Mouse (Mus musculus): ENCODE measurements around the gene Cgrrf1.
A peak's percentile ranks its signal among the peaks of the same experiment; 100 is the strongest.
"Not testable (repeated sequence)": the region's sequence is repeated elsewhere in the genome, so short reads cannot be mapped to it uniquely, and the experiment has no call there.

Cgrrf1 gene

DNA sequence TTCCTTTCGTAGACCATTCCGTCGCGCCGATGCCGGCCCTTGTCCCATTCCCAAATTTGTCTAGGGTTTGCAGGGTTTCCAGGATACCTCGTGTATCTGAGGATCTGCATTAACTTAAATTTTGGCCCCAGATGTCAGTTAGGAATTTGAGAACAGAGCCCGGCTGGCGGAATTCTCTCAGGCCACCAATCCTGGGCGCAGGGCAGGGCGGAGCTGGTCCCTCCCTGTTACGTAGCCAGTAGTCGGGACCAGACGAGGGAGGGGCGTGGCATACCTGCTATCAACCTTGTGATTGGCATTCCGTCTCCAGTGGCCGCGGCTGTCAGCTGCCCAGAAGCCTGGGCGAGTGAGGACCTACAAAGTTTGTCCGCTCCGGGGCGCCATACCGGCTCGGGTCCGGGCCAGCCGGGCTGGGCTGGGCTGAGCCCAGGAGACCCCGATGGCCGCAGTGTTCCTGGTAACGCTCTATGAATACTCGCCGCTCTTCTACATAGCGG is at the start of gene Cgrrf1:
Gene Cgrrf1 (plus strand): TSS at position 289 of the 497 bp plus-strand sequence.
- DNase-seq = peak; percentile 98

DNA sequence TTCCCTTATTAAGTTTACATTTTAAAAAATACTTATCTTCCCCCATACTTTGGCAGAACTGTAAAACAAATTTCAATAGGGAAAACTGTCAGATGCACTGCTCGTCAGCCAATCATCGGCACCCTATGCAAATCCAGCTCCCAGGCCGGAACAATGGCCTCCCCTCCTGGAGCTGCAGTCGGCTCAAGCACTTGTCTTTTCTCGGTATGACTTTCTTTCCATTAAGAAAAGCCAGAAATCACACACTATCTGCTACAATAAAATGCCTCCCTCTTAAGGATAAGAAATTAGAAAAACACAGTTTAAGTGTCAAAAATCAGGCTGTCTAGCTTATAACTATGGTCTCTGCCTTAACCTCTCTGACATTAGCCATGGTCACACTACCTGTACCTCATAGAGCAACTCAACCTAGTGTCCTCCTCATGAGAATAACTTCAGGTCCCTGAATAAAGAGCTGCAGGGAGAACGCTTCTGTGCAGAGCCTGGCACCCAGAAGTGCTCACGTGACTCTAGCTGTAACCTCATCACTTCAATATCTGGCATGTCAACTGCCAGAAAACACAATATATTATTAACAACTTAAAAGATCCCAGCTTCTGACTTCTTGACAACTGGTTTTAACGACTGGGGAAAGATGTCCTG is 49.6 kb upstream of the Cgrrf1 start:
- DNase-seq = no peak

DNA sequence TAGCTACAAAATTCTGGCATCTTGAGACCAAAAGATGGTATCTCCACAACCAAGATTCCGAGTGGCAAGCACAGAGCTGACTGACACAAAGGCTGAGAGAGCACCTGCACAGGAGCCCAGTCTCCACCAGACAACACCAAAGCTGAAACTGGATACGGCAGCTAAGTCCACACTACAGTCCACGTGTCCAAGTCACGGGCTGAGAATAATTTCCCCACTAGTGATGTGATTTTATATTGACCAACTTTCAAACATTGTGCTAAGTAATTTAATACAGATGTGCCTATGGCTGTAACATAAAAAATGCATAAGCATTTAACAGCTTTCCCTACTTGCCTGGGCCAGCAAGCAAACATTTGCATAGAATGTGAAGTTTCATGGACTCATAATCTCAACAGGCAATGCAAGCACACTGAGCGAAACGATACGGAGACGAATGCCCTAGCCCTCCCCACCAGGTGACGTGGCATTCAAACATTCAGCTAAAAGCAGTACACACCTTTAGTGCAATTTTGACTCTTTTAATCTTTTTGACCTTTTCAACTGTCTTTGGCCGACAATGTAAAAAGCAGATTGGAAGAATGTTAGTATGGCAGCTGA is 48.5 kb upstream of the Cgrrf1 start:
- DNase-seq = no peak

DNA sequence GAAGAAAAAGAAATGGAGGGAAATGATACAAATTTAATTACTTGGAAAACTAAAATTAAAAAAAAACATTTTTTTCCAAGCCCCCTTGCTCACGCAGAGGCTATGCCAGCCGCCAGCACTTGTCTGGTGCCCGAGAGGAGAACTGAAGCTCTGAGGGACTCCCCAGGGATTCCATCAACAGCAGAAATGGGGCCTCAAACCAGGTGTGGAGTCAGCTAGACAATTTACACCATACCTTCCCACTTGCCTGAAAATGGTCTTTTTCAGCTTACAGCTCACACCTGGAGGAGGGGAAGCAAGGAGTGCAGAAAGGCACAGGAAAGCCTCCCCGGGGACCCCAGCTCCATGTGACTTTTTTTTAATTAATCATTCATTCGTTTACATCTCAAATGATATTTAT is 46.7 kb upstream of the Cgrrf1 start:
- no peak for DNase-seq

DNA sequence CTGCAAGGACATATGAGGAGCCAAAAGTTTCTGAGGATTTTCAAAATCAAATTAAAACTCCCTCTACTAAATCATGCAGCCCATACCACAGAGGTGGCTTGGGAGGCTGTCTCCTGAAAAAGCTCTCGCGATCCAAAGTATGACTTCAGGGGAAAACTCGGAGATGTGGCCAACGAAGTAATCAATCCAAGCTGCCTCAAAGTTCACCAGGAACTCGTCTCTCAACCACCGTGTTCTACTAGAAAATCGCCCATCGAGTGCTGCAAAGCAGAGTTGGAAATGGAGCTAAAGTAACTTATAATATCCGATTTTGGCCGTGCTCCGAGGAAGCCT is 44.5 kb upstream of the Cgrrf1 start:
- DNase-seq = no peak

DNA sequence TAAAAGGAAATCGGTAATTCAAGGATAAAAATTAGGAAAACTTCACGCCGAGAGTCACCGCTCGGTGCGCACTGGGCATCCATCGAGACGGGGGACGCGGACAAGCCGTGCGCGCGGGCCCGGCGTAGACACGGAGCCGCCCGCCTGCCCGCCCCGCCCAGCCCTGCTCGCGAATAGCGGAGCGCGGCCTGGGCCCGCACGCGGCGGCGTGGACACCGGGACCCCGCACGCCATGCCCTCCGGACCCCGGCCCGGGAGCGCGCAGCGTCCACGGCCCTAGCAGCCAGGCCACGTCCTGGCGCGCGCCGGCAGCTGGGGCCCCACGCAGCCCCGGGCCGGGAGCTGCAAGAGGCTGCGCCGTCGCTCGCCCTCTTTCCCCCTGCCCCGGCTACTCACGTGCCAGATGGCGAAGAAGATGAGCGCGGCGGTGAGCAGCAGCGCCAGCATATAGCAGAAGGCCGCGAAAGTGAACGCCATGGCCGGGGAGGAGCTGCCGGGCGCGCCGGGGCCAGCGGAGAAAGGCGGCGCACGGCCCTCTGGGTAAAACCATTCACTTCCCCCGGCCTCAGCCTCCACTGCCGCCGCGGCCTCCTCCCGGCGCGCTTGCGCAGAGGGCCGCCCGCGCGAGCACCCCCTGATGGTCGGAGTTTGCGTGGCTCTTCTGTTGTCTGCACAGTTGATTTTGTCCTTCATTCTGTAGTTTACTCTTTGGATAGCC is 44.0 kb upstream of the Cgrrf1 start, which contains the start of gene Cnih1:
Gene Cnih1 (minus strand): TSS at position 625 of the 718 bp plus-strand sequence.
- peak; percentile 94 for DNase-seq

DNA sequence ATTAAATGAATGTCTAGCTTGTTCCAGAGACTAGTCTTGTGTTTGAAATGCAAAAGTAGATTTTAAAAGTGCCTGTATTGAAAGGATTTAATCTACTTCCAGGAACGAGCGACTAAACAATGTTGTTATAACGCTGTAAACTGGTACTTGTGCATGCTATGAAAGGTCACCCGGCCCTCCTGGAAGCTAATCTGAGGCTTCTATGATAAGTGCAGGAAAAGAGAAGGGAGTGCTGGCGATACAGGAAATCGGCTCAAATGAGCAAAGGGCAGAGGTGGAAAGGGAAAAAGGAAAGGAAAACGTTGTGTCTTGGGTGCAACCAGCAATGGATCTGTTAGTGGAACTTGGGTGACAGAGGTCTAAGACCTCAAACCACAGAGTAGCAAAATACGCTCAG is 43.4 kb upstream of the Cgrrf1 start:
- DNase-seq = peak; percentile 28

DNA sequence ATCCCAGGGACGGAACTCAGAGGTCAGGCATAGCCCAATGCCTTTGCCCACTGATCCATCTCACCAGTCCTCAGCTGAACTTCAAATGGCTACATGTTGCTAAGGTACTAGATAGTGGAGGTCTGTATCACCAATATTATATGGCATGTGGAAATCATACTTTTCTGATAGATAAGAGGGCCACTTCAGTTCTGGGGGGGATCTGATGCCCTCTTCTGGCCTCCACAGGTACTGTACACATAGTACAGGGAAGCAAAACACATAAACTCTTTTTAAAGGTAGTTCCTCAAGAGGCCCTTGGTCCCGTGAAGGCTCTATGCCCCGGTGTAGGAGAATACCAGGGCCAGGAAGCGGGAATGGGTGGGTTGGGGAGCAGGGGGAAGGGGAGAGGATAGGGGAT is 41.6 kb upstream of the Cgrrf1 start:
- DNase-seq = no peak

DNA sequence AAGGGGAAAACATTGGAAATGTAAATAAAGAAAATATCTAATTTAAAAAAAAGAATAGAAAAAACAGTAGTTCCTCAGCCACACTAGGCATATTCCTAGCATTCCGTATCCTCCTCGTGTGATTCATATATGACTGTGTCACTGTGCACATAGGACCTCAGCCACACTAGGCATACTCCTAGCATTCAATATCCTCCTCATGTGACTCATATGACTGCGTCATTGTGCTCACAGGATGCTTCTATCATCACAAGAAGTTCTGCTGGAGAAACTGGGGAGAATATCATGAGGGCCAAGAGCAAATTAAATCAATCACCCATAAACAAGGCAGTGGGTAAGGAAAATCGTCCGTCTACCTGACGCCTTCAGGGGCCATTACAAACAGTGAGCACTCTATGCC is 41.2 kb upstream of the Cgrrf1 start:
- no peak for DNase-seq

DNA sequence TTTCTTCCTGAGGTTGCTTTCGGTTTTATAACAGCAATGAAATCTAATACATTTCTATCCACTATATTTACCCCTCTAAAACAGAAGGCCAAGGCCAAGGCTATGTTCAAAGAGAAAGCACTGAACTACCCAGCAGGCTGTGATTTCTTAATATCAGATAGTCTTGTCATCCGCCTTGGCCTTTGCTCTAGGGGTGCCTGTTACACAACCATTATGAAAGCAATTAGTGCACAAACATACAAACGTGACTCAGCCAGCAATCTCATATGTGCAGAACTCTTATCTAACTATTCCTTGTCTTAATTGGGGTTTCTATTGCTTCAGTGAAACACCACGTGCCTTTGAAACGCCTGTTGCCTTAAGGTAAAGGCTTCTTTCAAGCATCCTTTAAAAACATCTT is 37.8 kb upstream of the Cgrrf1 start:
- no peak for DNase-seq

DNA sequence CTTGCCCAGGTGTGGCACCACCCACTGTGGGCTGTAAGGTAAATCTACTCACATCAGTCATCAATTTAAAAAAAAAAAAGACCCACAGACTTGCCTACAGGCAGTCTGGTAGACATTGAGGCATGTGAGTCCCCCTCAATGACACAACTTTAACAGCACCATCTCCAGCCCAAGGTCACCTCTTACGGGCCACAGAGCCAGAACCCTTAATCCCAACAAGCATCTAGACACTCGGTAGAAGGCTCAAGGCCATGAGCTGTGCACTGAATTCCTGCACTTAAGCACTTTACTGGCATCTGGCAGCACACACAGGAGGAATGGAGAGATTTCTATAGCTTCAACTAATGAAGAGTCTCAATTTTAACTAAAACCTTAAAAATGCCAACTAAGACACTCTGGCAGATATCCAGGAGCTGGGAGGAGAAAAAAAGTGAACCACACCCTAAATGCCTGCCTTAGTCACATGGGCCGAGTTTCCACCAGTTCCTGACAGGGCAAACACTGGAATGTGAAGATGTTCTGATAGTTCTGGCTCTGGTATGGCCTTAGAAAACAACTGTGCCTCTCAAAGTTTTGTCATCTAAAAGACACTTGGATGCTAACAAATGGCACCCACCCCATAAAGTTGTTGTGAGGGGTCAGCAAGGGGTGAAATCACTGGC is 31.1 kb upstream of the Cgrrf1 start:
- DNase-seq = no peak

DNA sequence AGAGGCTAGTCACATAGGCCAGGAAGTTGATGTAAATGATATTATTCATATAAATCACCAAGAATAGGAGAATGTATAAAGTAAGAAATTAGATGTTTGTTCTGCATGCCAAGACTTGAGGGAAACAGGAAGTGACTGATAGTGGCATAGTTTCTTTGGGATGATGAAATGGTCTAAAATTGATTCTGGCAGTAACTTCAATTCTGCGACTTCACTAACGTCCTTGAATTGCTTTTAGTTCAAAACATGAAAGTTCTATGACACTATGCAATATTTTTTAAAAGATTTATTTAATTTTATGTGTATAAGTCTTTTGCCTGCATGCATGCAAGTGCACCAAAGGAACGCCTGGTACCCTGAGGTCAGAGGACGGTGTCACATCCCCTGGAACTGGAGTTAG is 28.7 kb upstream of the Cgrrf1 start:
- DNase-seq = no peak

DNA sequence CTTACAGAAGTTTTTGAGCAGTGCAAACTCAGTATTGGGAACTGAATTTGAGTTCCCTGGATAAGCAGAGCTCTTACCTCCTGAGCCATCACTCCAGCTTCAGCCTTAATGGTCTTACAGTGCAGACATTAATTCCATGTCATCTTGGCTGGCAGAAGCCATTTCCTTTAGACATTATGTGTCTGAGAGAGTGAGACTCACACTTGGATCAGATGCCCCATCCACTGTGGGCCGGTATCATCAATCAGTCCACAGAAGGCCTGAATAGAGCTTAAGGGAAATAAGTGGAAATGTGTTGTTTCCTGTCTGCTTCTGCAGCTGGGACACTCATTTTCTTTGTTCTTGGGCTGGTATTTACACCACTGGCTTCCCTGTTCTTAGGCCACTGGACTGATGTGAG is 28.1 kb upstream of the Cgrrf1 start:
- no peak for DNase-seq

DNA sequence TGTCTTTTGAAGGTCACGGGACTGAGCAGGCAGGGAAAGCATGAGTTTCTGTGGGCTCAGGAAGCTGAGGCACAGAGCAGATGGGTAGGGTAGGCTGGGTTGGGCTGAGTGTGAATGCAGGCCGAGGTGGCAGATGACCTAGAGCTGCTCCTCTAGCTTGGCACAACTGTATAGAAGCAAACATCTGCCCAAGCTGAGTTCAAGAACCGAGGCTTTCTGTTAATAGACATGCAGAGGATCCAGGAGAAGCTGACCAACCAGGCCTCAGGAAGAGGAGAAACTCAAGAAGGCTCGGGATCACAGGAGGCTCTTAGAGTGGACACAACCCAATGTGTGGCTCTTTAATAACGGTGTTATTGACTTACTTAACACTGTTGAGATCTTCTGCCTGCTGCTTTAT is 25.7 kb upstream of the Cgrrf1 start:
- DNase-seq = no peak

DNA sequence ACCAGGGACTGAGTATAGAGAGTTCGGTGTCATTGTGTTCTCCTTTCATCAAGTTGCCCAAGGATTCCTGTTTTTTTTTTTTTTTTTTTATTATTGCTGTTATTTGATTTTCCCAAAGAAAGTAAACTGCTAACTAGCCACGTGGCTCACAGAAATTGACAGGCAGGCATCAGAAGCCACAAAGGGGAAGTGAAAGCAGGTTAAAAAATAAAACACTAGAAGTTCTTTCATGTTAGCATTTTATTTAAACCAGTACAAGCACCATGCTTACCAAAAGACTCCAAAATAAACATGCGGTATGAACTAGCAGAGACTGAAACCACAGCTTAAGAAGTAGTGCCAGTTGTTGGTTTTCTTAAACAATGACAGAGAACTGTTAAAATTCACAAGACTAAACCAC is 24.0 kb upstream of the Cgrrf1 start:
- DNase-seq = no peak

DNA sequence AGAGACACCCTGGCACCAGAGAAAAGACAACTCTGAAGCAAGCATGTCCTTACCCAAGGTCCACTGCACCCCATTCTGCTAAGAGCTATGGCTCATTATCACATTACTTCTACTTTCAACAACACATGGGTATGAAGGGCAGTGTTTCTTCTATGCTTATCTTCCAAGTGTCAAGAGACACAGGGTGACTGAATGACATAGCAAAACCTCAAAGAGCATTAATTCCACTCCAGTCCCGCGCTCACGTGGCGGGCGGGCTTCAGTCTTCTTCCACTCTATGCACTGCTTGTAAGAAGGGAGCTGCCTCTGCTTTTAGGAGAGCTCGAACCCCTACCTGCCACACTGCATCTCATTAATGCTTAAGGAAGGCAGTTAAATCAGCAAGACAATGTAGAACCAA is 16.3 kb upstream of the Cgrrf1 start:
- no peak for DNase-seq

DNA sequence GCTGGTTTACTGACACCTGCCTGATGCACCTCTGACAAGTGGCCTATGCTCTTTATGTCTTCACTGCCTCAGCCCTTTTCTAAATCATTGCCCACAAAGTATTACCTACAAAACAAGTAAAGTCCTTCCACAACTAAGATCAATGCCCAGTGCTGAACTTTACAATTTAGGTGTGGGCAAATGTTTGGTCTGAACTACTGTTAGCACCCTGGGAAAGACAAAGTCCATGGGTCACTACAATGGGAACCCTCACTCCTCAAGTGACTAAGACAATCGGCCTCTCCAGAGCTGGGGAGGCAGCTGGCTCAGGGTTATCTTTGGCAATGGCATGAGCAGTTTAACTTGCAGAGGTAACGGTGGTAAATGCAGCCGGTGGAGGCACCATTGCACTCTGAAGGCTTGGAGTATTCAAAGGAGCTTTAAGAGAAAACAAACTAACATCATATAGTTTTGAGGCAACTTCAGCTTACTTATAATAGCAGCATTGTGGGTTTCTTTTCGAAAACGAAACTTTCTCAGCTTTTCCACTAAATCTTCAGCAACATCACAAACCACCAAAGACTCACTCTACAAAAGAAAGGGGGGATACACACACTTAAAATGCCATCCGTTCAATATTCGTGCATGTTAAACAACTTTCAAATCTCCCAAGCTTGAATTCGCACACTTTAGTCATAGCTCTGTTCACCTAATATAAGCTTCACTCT is 14.9 kb upstream of the Cgrrf1 start:
- DNase-seq = no peak

DNA sequence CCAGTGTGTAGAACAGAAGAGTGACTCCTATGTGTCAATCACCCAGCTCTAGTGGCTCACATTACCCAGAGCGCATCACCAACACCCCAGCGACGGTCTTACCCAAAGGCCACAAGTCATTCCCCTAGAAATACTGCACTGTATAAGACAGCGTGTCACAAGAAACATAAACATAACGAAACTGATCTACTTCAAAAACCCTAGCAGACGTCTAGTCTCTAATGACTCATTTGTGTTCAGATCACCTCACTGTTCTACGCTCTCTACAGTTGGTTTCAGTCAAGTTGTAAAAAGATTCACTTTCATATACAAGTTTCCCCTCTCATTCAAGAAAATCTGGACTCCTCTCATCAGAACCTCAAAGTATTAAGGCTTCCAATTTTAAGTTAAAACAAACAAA is 13.2 kb upstream of the Cgrrf1 start:
- no peak for DNase-seq

DNA sequence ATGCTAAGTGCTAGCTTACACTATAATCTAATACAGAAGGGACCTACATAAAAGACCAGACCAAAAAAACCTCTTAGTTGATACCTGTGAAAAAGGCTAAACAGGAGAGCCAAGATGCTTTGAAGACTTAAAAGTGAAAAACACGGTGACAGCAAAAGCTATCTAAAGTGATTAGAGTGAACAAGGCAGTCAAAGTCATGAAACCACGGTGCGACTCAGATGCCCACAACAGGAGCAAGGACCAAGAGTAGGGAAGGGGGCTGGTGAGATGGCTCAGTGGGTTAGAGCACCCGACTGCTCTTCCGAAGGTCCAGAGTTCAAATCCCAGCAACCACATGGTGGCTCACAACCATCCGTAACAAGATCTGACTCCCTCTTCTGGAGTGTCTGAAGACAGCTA is 12.0 kb upstream of the Cgrrf1 start:
- DNase-seq = not testable (repeated sequence)

DNA sequence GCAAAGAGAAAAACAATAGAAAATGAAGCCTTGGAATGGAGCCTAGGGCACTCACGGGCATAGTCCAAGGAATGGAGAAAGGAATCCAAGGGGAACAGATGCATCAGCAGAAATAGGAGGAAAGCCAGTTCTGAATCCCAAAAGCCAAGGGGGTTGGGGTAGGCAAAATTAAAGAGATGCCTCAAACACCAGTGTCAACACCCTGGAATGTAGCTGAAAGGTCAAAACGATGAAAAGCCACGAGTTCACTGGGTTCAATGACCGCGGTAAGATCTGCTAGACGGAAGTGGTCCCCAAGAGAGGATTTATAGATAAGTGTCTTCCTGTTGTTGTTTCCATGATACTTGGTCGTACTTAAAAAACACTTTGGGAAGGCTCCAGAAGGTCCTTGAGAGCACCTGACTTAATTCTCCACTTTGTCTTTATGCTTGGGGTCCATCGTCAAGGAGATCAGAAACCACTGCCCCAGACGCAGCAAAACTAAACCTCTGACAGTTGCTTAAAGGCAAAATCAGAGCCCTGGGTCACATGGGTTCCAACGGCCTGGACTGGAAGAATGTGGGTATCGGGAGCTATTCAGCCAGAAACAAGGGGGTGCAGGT is 10.6 kb upstream of the Cgrrf1 start:
- DNase-seq = peak; percentile 48

DNA sequence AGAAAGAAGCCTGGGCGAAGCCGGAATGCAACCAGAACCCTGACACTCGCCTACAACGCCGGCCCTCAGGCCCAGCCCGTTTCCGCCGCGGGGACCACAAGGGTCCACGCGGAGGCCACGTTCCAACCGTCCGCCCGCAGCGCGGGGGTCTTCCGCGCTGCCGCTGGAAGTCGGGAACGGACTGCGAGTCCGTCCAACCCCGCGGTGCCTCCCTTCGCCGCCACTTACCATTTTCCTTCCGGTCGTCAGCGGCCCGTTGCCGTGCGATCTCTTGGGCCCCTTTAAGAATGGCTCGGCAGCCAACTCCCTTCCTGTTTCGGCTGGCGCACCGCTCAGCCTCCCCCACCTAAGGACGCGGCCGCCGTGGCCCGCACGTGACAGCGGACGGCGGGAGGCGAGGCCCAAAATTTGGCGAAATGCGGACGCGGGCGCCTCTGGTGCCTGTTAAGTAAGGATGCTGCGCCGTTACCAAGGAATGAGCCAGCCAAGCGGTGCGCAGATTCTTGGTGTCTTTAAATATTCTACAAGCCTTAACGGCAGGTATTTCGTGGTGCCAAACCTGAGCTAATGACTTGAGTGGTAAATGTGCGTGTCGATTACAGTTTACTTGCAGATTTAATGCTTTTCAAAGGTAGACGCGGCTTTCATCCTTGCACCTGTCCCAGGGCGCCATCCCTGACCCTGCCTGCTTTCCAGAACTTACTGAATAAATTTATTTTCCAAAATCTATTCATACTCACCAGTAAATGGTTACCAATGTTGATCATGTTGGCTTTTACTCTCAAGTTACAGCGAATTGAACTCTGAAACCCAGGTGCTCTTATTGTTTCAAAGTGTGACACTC is 9.8 kb upstream of the Cgrrf1 start, which contains the start of gene Gmfb:
Gene Gmfb (minus strand): TSS at position 370 of the 844 bp plus-strand sequence.
- peak; percentile 97 for DNase-seq

DNA sequence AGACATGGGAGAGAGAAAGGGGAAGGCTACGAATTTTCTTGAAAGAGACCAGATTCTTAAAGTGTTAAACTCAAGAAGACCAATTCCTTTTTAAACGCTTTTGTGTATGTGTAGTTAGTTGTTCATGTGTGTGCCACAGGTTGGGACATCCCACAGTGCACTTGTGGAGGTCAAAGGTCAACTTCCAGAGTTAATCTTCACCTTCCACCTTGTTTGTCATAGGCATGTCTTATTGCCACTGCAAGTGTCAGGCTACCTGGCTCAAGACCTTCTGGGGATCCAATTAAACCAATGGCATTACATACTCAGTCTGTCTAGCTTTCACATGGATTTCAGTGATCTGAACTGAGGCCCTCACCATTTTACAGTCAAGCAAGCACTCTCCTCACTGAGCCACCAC is 7.9 kb upstream of the Cgrrf1 start:
- no peak for DNase-seq
